Mouse (Mus musculus): ENCODE measurements around the gene Fxyd1. TPM values are rescaled to one million over a fixed set of nuclear protein-coding genes. Genes with fewer than 3 reads are reported as not detected.

Fxyd1 gene
- total RNA-seq, 2 experiments from 2014 or later, result 34.1 to 35.5 TPM

GRCm38 (mm10) chr7:31039011-31039410 lies 18.0 kb downstream of the Fxyd1 start:
- DNase-seq (ENCODE audit: extremely low spot score in 1 of 2, low spot score in 2 of 2), result no peak
- intact Hi-C loops (cut with DNase I), result no loop called here

GRCm38 (mm10) chr7:31037675-31038074 lies 19.3 kb downstream of the Fxyd1 start:
- intact Hi-C loops (cut with DNase I), result no loop called here
- DNase-seq (ENCODE audit: extremely low spot score in 1 of 2, low spot score in 2 of 2), result no peak

- DNase-seq (ENCODE audit: extremely low spot score in 1 of 2, low spot score in 2 of 2), result no peak
- intact Hi-C loops (cut with DNase I), result no loop called here
These were observed 20.1 kb downstream of the Fxyd1 start for GRCm38 (mm10) chr7:31036917-31037316.

- intact Hi-C loops (cut with DNase I), result no loop called here
- DNase-seq (ENCODE audit: extremely low spot score in 1 of 2, low spot score in 2 of 2), result no peak
These were observed 21.7 kb downstream of the Fxyd1 start for GRCm38 (mm10) chr7:31035291-31035690.

GRCm38 (mm10) chr7:31034789-31035188 lies 22.2 kb downstream of the Fxyd1 start:
- intact Hi-C loops (cut with DNase I), result no loop called here

GRCm38 (mm10) chr7:31033409-31034165 lies 23.4 kb downstream of the Fxyd1 start:
- intact Hi-C loops (cut with DNase I), result no loop called here

More at GRCm38 (mm10) chr7:31034789-31035188, 22.2 kb downstream of the Fxyd1 start:
- DNase-seq (ENCODE audit: extremely low spot score in 1 of 2, low spot score in 2 of 2), result peak in 1 of 2 experiments; percentile 55

GRCm38 (mm10) chr7:31031731-31032130 lies 25.3 kb downstream of the Fxyd1 start:
- DNase-seq (ENCODE audit: extremely low spot score in 1 of 2, low spot score in 2 of 2), result no peak
- intact Hi-C loops (cut with DNase I), result no loop called here

More at GRCm38 (mm10) chr7:31033409-31034165, 23.4 kb downstream of the Fxyd1 start:
- no peak for DNase-seq (ENCODE audit: extremely low spot score in 1 of 2, low spot score in 2 of 2)

- no peak for DNase-seq (ENCODE audit: extremely low spot score in 1 of 2, low spot score in 2 of 2)
- intact Hi-C loops (cut with DNase I), result no loop called here
These were observed 26.3 kb downstream of the Fxyd1 start for GRCm38 (mm10) chr7:31030717-31031116.

GRCm38 (mm10) chr7:31028609-31029008 lies 28.4 kb downstream of the Fxyd1 start:
- DNase-seq (ENCODE audit: extremely low spot score in 1 of 2, low spot score in 2 of 2), result no peak
- intact Hi-C loops (cut with DNase I), result no loop called here

- intact Hi-C loops (cut with DNase I), result loop anchor here (5.0 kb wide), 1 partner anchor 40 kb away; no protein-coding TSS in a partner anchor
- DNase-seq (ENCODE audit: extremely low spot score in 1 of 2, low spot score in 2 of 2), result peak; percentile 47 to 52
These were observed 39.7 kb downstream of the Fxyd1 start for GRCm38 (mm10) chr7:31017104-31017901.

GRCm38 (mm10) chr7:31012971-31013370 lies 44.0 kb downstream of the Fxyd1 start:
- intact Hi-C loops (cut with DNase I), result no loop called here
- DNase-seq (ENCODE audit: extremely low spot score in 1 of 2, low spot score in 2 of 2), result no peak

GRCm38 (mm10) chr7:31008889-31009288 lies 48.1 kb downstream of the Fxyd1 start:
- intact Hi-C loops (cut with DNase I), result no loop called here
- no peak for DNase-seq (ENCODE audit: extremely low spot score in 1 of 2, low spot score in 2 of 2)

- intact Hi-C loops (cut with DNase I), result no loop called here
These were observed 48.8 kb downstream of the Fxyd1 start for GRCm38 (mm10) chr7:31008175-31008574.

GRCm38 (mm10) chr7:31007775-31008174 lies 49.2 kb downstream of the Fxyd1 start:
- intact Hi-C loops (cut with DNase I), result no loop called here

More at GRCm38 (mm10) chr7:31008175-31008574, 48.8 kb downstream of the Fxyd1 start:
- DNase-seq (ENCODE audit: extremely low spot score in 1 of 2, low spot score in 2 of 2), result no peak

GRCm38 (mm10) chr7:31002650-31003049 lies 54.3 kb downstream of the Fxyd1 start:
- peak in 1 of 2 experiments; percentile 50 for DNase-seq (ENCODE audit: extremely low spot score in 1 of 2, low spot score in 2 of 2)
- intact Hi-C loops (cut with DNase I), result no loop called here

More at GRCm38 (mm10) chr7:31007775-31008174, 49.2 kb downstream of the Fxyd1 start:
- no peak for DNase-seq (ENCODE audit: extremely low spot score in 1 of 2, low spot score in 2 of 2)

Small RNAs within 50 kb of the gene (microRNA-seq; reads per million reads assigned to microRNA genes)
- gene Mir7050, result not detected

Other genes starting within 250 kb of the Fxyd1 start
- gene Ffar2, start 233.4 kb downstream of the Fxyd1 start, total RNA-seq (2021), result under 1 TPM in 1 of 2 experiments, not detected in 1; 0.69 TPM
- not detected for gene Ffar3, start 201.0 kb downstream of the Fxyd1 start, total RNA-seq (2021)
- not detected for gene Ffar1, start 195.6 kb downstream of the Fxyd1 start, total RNA-seq (2021)
- gene Cd22, start 176.9 kb downstream of the Fxyd1 start, total RNA-seq (2021), result under 1 TPM in 1 of 2 experiments, not detected in 1; 0.28 TPM
- 10 to 100 TPM; 27.0 to 60.7 TPM for gene Mag, start 142.3 kb downstream of the Fxyd1 start, total RNA-seq (2021)
- gene Hamp2, start 132.5 kb downstream of the Fxyd1 start, total RNA-seq (2021), result not detected
- gene Hamp, start 113.2 kb downstream of the Fxyd1 start, total RNA-seq (2021), result not detected
- 100 to 1,000 TPM; 112 to 115 TPM for gene Usf2, start 100.4 kb downstream of the Fxyd1 start, total RNA-seq (2021)
- gene Lsr, start 83.7 kb downstream of the Fxyd1 start, total RNA-seq (2021), result 10 to 100 TPM; 10.2 to 12.6 TPM
- gene Fam187b, start 83.4 kb downstream of the Fxyd1 start, total RNA-seq (2021), result under 1 TPM; 0.18 to 0.21 TPM
- 10 to 100 TPM; 37.2 to 37.5 TPM for gene Fxyd5, start 14.7 kb downstream of the Fxyd1 start, total RNA-seq (2021)
- gene Fxyd7, start 5.7 kb downstream of the Fxyd1 start, total RNA-seq (2021), result 100 to 1,000 TPM; 371 to 375 TPM
- gene Lgi4, start 2.1 kb upstream of the Fxyd1 start, total RNA-seq (2021), result 1 to 10 TPM; 9.0 to 9.2 TPM
- gene Fxyd3, start 19.5 kb upstream of the Fxyd1 start, total RNA-seq (2021), result not detected
- gene Hpn, start 58.1 kb upstream of the Fxyd1 start, total RNA-seq (2021), result 1 to 10 TPM; 1.2 to 1.9 TPM
- gene Scn1b, start 69.8 kb upstream of the Fxyd1 start, total RNA-seq (2021), result 100 to 1,000 TPM; 176 to 205 TPM
- gene Gramd1a, start 98.7 kb upstream of the Fxyd1 start, total RNA-seq (2021), result 100 to 1,000 TPM; 131 to 138 TPM
- not detected for gene Scgb2b2, start 233.3 kb upstream of the Fxyd1 start, total RNA-seq (2021)
- not detected for gene Scgb1b2, start 234.6 kb upstream of the Fxyd1 start, total RNA-seq (2021)

All from left cerebral cortex, postnatal 10 days (tissue).